Mouse (Mus musculus): ENCODE results near the gene Epb41l1. TPM values are rescaled to one million over a fixed set of nuclear protein-coding genes. Genes with fewer than 3 reads are reported as not detected.
A peak's percentile ranks its signal among the peaks of the same experiment; 100 is the strongest.

Gene Epb41l1
- polyA plus RNA-seq, 1 experiment = 11.8 TPM

- TF ChIP-seq CTCF (IDR thresholded peaks at IDR 0.05; ENCODE audit: extremely low read depth, insufficient read length, insufficient replicate concordance, low read depth, low read length) (no peak), POLR2A (IDR thresholded peaks at IDR 0.05; ENCODE audit: low read depth, low read length) (no peak)
- H3K4me3 ChIP-seq (ENCODE audit: low read depth, low read length) = no peak overlapping the region
- no peaks in the 10 kb centered on the region for H3K4me1 ChIP-seq (ENCODE audit: control insufficient read depth, insufficient read depth, insufficient read length, low read length)
- H3K36me3 ChIP-seq (ENCODE audit: control insufficient read depth, insufficient read depth, low read length) = no peaks in the 10 kb centered on the region
- H3K27ac ChIP-seq (ENCODE audit: insufficient read depth, low read depth, low read length) = no peak overlapping the region
- 31% methylated on average over 2 of the region's 2 CpGs for WGBS
- H3K27me3 ChIP-seq (ENCODE audit: control insufficient read depth, insufficient read depth, low read length) = no peaks in the 10 kb centered on the region
Observed at GRCm38 (mm10) chr2:156533160-156533559, 112.5 kb downstream of the Epb41l1 start.

- WGBS = 74% methylated on average over 7 of the region's 7 CpGs
- Histone ChIP-seq H3K4me3 (ENCODE audit: low read depth, low read length) (no peak overlapping the region), H3K27ac (ENCODE audit: insufficient read depth, low read depth, low read length) (no peak overlapping the region), H3K4me1 (ENCODE audit: control insufficient read depth, insufficient read depth, insufficient read length, low read length) (peaks cover 5% of the 10 kb centered on the region; the same call in 1 of the 2 replicates), H3K36me3 (ENCODE audit: control insufficient read depth, insufficient read depth, low read length) (no peaks in the 10 kb centered on the region), H3K27me3 (ENCODE audit: control insufficient read depth, insufficient read depth, low read length) (no peaks in the 10 kb centered on the region)
- TF ChIP-seq POLR2A (IDR thresholded peaks at IDR 0.05; ENCODE audit: low read depth, low read length) = no peak
- no peak for TF ChIP-seq CTCF (IDR thresholded peaks at IDR 0.05; ENCODE audit: extremely low read depth, insufficient read length, insufficient replicate concordance, low read depth, low read length)
Observed at GRCm38 (mm10) chr2:156538817-156539555, 118.3 kb downstream of the Epb41l1 start.

- no peaks in the 10 kb centered on the region for H3K27me3 ChIP-seq (ENCODE audit: control insufficient read depth, insufficient read depth, low read length)
- no peak overlapping the region for H3K4me3 ChIP-seq (ENCODE audit: low read depth, low read length)
- H3K4me1 ChIP-seq (ENCODE audit: control insufficient read depth, insufficient read depth, insufficient read length, low read length) = peaks cover 5% of the 10 kb centered on the region; the same call in 1 of the 2 replicates
- no peaks in the 10 kb centered on the region for H3K36me3 ChIP-seq (ENCODE audit: control insufficient read depth, insufficient read depth, low read length)
- TF ChIP-seq CTCF (IDR thresholded peaks at IDR 0.05; ENCODE audit: extremely low read depth, insufficient read length, insufficient replicate concordance, low read depth, low read length) (no peak), POLR2A (IDR thresholded peaks at IDR 0.05; ENCODE audit: low read depth, low read length) (no peak)
- 89% methylated on average over 7 of the region's 7 CpGs for WGBS
- no peak overlapping the region for H3K27ac ChIP-seq (ENCODE audit: insufficient read depth, low read depth, low read length)
Observed at GRCm38 (mm10) chr2:156540991-156541390, 120.3 kb downstream of the Epb41l1 start.

- Histone ChIP-seq H3K27ac (ENCODE audit: insufficient read depth, low read depth, low read length) (no peak overlapping the region), H3K4me3 (ENCODE audit: low read depth, low read length) (no peak overlapping the region), H3K27me3 (ENCODE audit: control insufficient read depth, insufficient read depth, low read length) (no peaks in the 10 kb centered on the region), H3K36me3 (ENCODE audit: control insufficient read depth, insufficient read depth, low read length) (no peaks in the 10 kb centered on the region), H3K4me1 (ENCODE audit: control insufficient read depth, insufficient read depth, insufficient read length, low read length) (peaks cover 8% of the 10 kb centered on the region; the same call in 1 of the 2 replicates)
- TF ChIP-seq POLR2A (IDR thresholded peaks at IDR 0.05; ENCODE audit: low read depth, low read length) = no peak
- TF ChIP-seq CTCF (IDR thresholded peaks at IDR 0.05; ENCODE audit: extremely low read depth, insufficient read length, insufficient replicate concordance, low read depth, low read length) = no peak
- 68% methylated on average over 8 of the region's 8 CpGs for WGBS
Observed at GRCm38 (mm10) chr2:156542410-156542809, 121.7 kb downstream of the Epb41l1 start.

- Histone ChIP-seq H3K36me3 (ENCODE audit: control insufficient read depth, insufficient read depth, low read length) (no peaks in the 10 kb centered on the region), H3K4me3 (ENCODE audit: low read depth, low read length) (no peak overlapping the region), H3K4me1 (ENCODE audit: control insufficient read depth, insufficient read depth, insufficient read length, low read length) (peaks cover 6% of the 10 kb centered on the region; the same call in 1 of the 2 replicates), H3K27ac (ENCODE audit: insufficient read depth, low read depth, low read length) (no peak overlapping the region), H3K27me3 (ENCODE audit: control insufficient read depth, insufficient read depth, low read length) (no peaks in the 10 kb centered on the region)
- no peak for TF ChIP-seq CTCF (IDR thresholded peaks at IDR 0.05; ENCODE audit: extremely low read depth, insufficient read length, insufficient replicate concordance, low read depth, low read length)
- no peak for TF ChIP-seq POLR2A (IDR thresholded peaks at IDR 0.05; ENCODE audit: low read depth, low read length)
- WGBS = 67% methylated on average over 3 of the region's 3 CpGs
Observed at GRCm38 (mm10) chr2:156543804-156544203, 123.1 kb downstream of the Epb41l1 start.

GRCm38 (mm10) chr2:156547123-156547891 is 126.6 kb downstream of the Epb41l1 start, which contains the start of gene Aar2:
Gene Aar2 (plus strand): TSS chr2:156547584.
- 4% methylated on average over 39 of the region's 39 CpGs for WGBS
- Histone ChIP-seq H3K27ac (ENCODE audit: insufficient read depth, low read depth, low read length) (peak within 1 kb of the TSS; percentile 53), H3K36me3 (ENCODE audit: control insufficient read depth, insufficient read depth, low read length) (peaks cover 14% of the 10 kb centered on the region), H3K4me3 (ENCODE audit: low read depth, low read length) (peak within 1 kb of the TSS; percentile 89), H3K4me1 (ENCODE audit: control insufficient read depth, insufficient read depth, insufficient read length, low read length) (peaks cover 3% of the 10 kb centered on the region; the same call in 1 of the 2 replicates), H3K27me3 (ENCODE audit: control insufficient read depth, insufficient read depth, low read length) (no peaks in the 10 kb centered on the region)
- TF ChIP-seq POLR2A (IDR thresholded peaks at IDR 0.05; ENCODE audit: low read depth, low read length) (no peak), CTCF (IDR thresholded peaks at IDR 0.05; ENCODE audit: extremely low read depth, insufficient read length, insufficient replicate concordance, low read depth, low read length) (no peak)

- Histone ChIP-seq H3K36me3 (ENCODE audit: control insufficient read depth, insufficient read depth, low read length) (peaks cover 40% of the 10 kb centered on the region), H3K4me3 (ENCODE audit: low read depth, low read length) (no peak overlapping the region), H3K27me3 (ENCODE audit: control insufficient read depth, insufficient read depth, low read length) (no peaks in the 10 kb centered on the region), H3K27ac (ENCODE audit: insufficient read depth, low read depth, low read length) (no peak overlapping the region), H3K4me1 (ENCODE audit: control insufficient read depth, insufficient read depth, insufficient read length, low read length) (no peaks in the 10 kb centered on the region; the same call in 1 of the 2 replicates)
- 90% methylated on average over 4 of the region's 4 CpGs for WGBS
- no peak for TF ChIP-seq POLR2A (IDR thresholded peaks at IDR 0.05; ENCODE audit: low read depth, low read length)
- TF ChIP-seq CTCF (IDR thresholded peaks at IDR 0.05; ENCODE audit: extremely low read depth, insufficient read length, insufficient replicate concordance, low read depth, low read length) = no peak
Observed at GRCm38 (mm10) chr2:156552421-156552820, 131.7 kb downstream of the Epb41l1 start.

Measured in small intestine, adult 2 months (tissue).